Mouse (Mus musculus): ENCODE data around the gene Specc1.

DNA sequence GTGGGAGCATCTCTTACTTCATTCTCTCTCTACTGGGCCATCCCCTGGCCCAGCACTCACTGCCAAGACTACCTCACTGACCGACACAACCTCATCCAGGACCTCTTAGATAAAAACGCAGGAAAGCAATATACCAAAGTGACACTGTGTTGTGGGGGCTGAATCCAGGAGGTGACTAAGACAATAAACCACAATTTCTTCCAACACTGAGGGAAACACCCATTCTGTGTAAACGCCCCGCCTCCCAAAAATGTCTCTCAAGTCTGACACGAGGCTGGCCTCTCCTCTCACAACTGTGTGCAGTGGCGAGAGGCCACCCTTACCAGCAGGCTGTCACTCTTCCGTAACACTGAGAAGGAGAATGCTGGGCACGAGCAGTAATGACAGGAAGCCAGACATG, 311.8 kb downstream of the Specc1 start:
- TF ChIP-seq CTCF (IDR thresholded peaks at IDR 0.05; ENCODE audit: low read depth, low read length) (no peak), POLR2A (IDR thresholded peaks at IDR 0.05; ENCODE audit: borderline replicate concordance, low read depth, low read length) (no peak)
